Mouse (Mus musculus) right cerebral cortex, postnatal 36 days (tissue): ENCODE results near the gene Wnt3a.
"Not testable (repeated sequence)": the region's sequence is repeated elsewhere in the genome, so short reads cannot be mapped to it uniquely, and the experiment has no call there.

ENCODE experiments used
- DNase-seq, 2 experiments: peaks; one replicate each; pipeline ENCODE4 v3.0.0; 2022; ENCODE audit warnings: low spot score in 2 of 2, mixed read lengths in 1 of 2

Wnt3a gene

GRCm38 (mm10) chr11:59221604-59222003 is 68.9 kb downstream of the Wnt3a start:
- no peak for DNase-seq

DNA sequence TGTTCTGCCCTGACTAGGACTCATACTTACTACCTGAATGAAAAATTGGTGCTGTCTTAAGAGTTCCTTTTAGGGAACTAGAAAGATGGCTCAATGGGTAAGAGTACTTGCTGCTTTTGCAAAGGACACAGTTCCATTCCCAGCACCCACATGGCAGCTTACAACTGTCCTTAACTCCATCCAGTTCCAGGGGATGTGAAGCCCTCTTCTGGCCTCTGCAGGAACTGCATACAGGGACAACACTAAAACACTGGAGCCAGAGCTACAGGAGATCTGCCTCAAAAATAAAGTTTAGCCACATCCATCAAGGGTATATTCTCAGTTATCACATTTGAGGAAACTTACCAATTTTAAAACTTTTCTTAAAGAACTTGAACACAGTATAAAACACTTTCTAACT is 71.5 kb downstream of the Wnt3a start:
- DNase-seq: no peak

- no peak for DNase-seq
Measured at GRCm38 (mm10) chr11:59218389-59218998, 72.1 kb downstream of the Wnt3a start.

DNA sequence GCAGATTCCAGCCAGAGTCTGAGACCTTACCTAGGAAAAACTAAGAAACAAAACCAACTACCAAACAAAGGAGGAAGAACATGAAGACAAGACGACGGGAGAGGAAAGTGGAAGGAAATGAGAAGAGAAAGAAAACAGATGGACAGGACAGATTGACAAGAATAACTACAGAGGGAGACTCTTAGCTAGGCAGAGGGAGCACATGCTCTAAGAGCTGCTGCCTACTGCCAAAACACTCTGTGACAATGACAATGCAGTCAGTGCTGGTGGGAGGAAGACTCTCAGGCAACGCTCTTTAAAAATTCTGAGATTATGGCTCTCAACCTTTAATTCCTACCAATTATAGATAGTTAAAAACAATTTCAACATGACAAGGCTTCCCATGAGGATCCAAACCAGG is 73.6 kb downstream of the Wnt3a start:
- DNase-seq: no peak

DNA sequence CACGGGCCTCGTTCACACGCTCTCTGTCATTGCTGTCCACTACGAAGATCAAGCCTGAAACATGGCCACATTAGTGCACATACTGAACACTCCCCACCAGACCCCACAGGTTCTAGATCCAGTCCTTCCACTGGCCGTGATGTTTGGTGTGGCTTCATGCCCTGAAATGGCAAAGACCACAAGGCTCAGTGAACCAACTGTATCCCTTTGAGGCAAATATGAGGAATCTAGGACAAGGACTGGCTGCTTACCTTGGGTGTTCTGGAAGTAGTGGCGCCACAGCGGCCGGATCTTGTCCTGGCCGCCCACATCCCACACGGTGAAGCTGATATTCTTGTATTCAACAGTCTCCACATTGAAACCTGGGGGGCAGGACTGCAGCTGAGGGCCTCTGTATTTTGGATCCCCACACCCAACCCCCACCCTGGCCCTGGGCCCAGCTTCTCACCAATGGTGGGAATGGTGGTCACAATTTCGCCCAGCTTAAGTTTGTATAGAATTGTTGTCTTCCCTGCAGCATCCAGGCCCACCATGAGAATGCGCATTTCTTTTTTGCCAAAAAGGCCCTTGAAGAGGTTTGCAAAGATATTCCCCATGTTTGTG is 77.6 kb downstream of the Wnt3a start:
- no peak for DNase-seq

- not testable (repeated sequence) for DNase-seq
Measured at GRCm38 (mm10) chr11:59212320-59212719, 78.2 kb downstream of the Wnt3a start.

DNA sequence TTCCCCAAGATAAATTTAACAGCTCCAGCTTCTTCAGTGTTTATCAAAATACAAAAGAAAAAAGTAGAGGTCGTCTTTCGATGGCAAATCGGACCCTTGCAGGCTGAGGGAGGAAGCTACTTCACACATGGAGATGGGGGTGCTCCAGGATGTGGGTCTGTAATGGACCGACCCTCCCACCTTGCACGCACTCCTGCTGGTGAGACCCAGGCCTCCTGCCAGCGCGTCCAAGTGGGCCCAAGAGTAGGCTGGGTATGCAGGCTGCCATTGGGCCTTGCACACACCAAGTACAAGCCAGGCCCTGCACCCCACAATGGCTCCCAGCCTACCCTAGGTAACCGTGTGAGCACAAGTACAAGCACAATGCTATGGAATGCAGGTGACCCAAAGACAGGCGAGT is 79.0 kb downstream of the Wnt3a start:
- DNase-seq: not testable (repeated sequence)

- no peak for DNase-seq
Measured at GRCm38 (mm10) chr11:59210020-59210419, 80.5 kb downstream of the Wnt3a start.

DNA sequence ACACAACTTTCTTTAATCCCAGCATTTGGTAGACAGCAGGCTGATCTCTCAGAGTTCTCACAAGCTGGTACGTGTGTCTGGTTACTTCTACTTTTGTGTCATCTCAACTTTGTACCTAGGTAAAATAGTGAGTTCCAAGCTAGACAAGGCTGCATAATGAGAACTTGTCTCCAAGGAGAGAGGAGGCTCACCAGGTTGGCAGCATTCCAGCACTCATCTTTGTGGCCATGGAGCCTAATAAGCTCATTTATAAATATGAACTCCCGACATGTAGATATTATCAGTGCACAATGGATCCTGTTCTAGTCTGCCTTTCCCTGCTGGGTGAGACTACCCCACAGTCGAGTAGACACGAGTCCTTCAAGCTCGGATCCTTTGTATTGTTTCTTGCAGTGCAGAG is 81.0 kb downstream of the Wnt3a start:
- no peak for DNase-seq

DNA sequence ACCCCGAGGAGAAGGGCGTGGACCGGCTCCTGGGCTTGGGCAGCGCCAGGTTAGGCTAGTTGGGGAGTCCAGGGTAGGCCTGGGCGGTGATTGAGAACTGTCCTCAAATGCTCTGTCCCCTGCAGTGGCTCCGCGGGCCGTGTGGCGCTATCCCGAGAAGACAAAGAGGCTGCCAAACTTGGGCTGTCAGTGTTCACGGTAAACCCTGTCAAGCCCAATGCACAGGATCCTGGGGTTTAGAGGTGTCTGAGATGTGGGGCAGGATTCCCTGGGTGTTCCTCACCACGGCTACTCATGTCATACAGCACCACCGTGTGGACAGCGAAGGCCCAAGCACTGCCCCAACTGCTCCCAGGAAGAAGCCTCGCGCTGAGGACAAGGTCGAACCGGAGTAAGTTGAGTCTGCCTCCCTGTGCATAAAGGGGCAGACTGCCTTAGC is 81.5 kb downstream of the Wnt3a start:
- no peak for DNase-seq

- DNase-seq: peak; percentile 92 to 93
Measured at GRCm38 (mm10) chr11:59208153-59208831, 82.3 kb downstream of the Wnt3a start, which contains the start of gene 2310033P09Rik. Gene 2310033P09Rik, plus strand, starts transcription at chr11:59208321.

GRCm38 (mm10) chr11:59202081-59202995 is 88.2 kb downstream of the Wnt3a start, which contains the start of gene Mrpl55:
Gene Mrpl55, plus strand, starts transcription at chr11:59202486.
- DNase-seq: peak; percentile 89 to 92

GRCm38 (mm10) chr11:59201216-59202002 is 89.1 kb downstream of the Wnt3a start:
- DNase-seq: no peak
